Mouse (Mus musculus): ENCODE data around the gene Tubgcp5.
"Not testable (repeated sequence)": the region's sequence is repeated elsewhere in the genome, so short reads cannot be mapped to it uniquely, and the experiment has no call there.

Tubgcp5 gene

DNA sequence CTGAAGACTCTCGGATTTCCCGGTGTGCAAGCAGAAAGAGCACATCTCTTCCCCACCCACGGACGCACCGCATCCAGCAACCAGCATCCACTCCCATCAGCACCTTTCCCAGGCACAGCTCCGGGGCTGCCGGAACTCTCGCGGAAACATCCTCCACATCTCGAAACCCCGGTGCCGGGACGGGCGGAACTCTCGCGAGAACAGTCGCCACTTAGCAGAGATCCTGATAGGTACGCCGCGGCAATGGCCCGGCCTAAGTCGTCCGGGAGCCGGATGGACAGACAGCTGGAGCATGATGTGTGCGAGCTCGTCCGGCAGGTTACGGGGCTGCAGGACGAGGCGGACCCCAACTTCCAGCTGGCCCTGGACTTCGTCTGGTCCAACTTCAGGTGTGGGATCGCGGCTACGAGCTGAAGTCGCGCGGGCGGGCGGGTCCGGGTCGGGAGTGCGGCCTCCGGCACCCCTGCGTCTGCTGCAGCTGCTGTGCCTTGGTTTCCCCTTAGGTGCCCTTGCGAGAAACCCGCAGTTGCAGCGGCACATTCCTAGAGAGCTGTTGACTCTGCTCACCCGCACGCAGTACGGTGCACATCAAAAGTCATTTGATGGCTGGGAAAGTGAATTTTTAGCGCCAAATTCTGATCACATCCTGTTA is at the start of gene Tubgcp5:
TSS of gene Tubgcp5 (plus strand) at position 203 of the 652 bp plus-strand sequence.
- Histone ChIP-seq H3K9me3 (ENCODE audit: low read length) (no peaks in the 10 kb centered on the region), H3K36me3 (ENCODE audit: insufficient read depth, low read length) (peaks cover 33% of the 10 kb centered on the region), H3K27me3 (ENCODE audit: insufficient read depth, low read length) (no peaks in the 10 kb centered on the region), H3K4me3 (replicated peaks; ENCODE audit: low read length) (peak within 1 kb of the TSS; percentile 85), H3K4me1 (replicated peaks; ENCODE audit: low read depth, low read length) (peaks cover 14% of the 10 kb centered on the region)
- TF ChIP-seq POU5F1 (IDR thresholded peaks at IDR 0.05; ENCODE audit: borderline replicate concordance, low read length) (no peak), NANOG (IDR thresholded peaks at IDR 0.05; ENCODE audit: borderline replicate concordance, low read length) (no peak), CTCF (conservative IDR thresholded peaks at IDR 0.05; ENCODE audit: low read length) (no peak)

- Histone ChIP-seq H3K9me3 (ENCODE audit: low read length) (no peaks in the 10 kb centered on the region), H3K4me3 (replicated peaks; ENCODE audit: low read length) (no peak overlapping the region), H3K36me3 (ENCODE audit: insufficient read depth, low read length) (no peaks in the 10 kb centered on the region), H3K4me1 (replicated peaks; ENCODE audit: low read depth, low read length) (no peaks in the 10 kb centered on the region), H3K27me3 (ENCODE audit: insufficient read depth, low read length) (no peaks in the 10 kb centered on the region)
- TF ChIP-seq NANOG (IDR thresholded peaks at IDR 0.05; ENCODE audit: borderline replicate concordance, low read length) (no peak), POU5F1 (IDR thresholded peaks at IDR 0.05; ENCODE audit: borderline replicate concordance, low read length) (no peak)
These were observed 49.3 kb upstream of the Tubgcp5 start for GRCm38 (mm10) chr7:55744566-55745220.

DNA sequence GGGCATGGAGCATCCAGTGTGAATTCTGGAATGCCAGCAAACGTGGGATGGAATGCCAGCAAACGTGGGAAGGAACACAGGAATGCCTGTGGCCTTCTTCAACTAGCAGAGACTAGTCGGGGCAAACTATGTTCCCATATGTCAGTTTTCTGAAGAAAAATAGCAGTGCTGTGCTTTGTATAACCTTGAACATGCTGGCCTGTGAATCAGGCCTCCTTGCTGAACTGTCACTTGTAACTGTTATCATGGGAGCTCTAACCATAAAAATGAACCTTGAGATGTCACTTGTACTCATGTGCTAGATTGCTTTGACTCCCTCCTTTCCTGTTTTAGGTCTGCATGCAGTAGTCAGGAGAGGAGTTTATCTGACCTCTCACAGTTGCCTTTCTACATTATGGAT is 43.1 kb upstream of the Tubgcp5 start:
- Histone ChIP-seq H3K4me3 (replicated peaks; ENCODE audit: low read length) (no peak overlapping the region), H3K36me3 (ENCODE audit: insufficient read depth, low read length) (no peaks in the 10 kb centered on the region), H3K27me3 (ENCODE audit: insufficient read depth, low read length) (no peaks in the 10 kb centered on the region), H3K9me3 (ENCODE audit: low read length) (no peaks in the 10 kb centered on the region), H3K4me1 (replicated peaks; ENCODE audit: low read depth, low read length) (no peaks in the 10 kb centered on the region)
- no peak for TF ChIP-seq CTCF (conservative IDR thresholded peaks at IDR 0.05; ENCODE audit: low read length)
- TF ChIP-seq NANOG (IDR thresholded peaks at IDR 0.05; ENCODE audit: borderline replicate concordance, low read length), result no peak
- no peak for TF ChIP-seq POU5F1 (IDR thresholded peaks at IDR 0.05; ENCODE audit: borderline replicate concordance, low read length)

DNA sequence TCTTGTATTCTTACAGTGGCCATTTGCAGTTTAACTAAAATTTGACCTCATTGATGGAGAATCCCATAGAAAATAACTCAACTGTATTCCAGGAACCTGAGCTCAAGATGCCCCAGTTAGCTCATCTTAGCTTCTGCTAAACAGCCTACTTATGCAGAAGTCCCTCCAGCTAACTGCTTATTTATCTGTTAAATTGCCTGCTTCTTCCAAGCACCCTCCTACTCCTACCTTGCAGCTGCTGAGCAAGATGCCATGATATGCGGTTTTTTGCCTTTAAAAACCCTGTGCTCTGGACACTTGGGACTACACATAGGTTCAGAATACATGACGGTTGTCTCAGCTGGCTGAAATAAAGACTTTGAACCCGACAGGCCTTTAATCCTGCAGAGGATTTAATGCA is 34.6 kb upstream of the Tubgcp5 start:
- Histone ChIP-seq H3K4me3 (replicated peaks; ENCODE audit: low read length) (no peak overlapping the region), H3K27me3 (ENCODE audit: insufficient read depth, low read length) (no peaks in the 10 kb centered on the region), H3K9me3 (ENCODE audit: low read length) (no peaks in the 10 kb centered on the region), H3K4me1 (replicated peaks; ENCODE audit: low read depth, low read length) (no peaks in the 10 kb centered on the region), H3K36me3 (ENCODE audit: insufficient read depth, low read length) (no peaks in the 10 kb centered on the region)
- TF ChIP-seq NANOG (IDR thresholded peaks at IDR 0.05; ENCODE audit: borderline replicate concordance, low read length) (no peak), CTCF (conservative IDR thresholded peaks at IDR 0.05; ENCODE audit: low read length) (no peak), POU5F1 (IDR thresholded peaks at IDR 0.05; ENCODE audit: borderline replicate concordance, low read length) (no peak)

DNA sequence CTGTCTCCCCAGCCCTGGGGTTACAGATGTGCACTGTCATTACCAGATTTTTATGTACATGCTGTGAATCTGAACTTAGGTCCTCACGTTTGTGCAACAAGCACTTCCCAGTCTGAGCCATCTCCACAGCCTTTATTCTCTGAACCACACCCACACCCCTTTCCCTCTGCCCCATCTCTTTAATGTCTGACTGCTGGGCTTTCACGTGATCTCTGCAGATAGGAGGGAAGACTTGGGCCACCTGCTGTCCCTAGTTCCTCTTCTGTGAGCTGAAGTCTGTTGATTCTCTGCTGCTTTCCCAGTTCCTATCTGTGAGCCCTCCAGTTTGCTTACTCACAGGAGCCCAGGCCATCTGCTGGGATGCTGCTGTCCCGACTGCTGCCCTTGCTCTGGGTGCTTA is 26.0 kb upstream of the Tubgcp5 start, which contains the start of gene Siglech:
TSS of gene Siglech (plus strand) at position 253 of the 400 bp plus-strand sequence.
- no peak for TF ChIP-seq NANOG (IDR thresholded peaks at IDR 0.05; ENCODE audit: borderline replicate concordance, low read length)
- Histone ChIP-seq H3K27me3 (ENCODE audit: insufficient read depth, low read length) (0 out of 2 replicates have a peak, but pooled peaks cover 8% of the 10 kb centered on the region), H3K4me3 (replicated peaks; ENCODE audit: low read length) (no peak within 1 kb of the TSS), H3K4me1 (replicated peaks; ENCODE audit: low read depth, low read length) (peaks cover 10% of the 10 kb centered on the region), H3K36me3 (ENCODE audit: insufficient read depth, low read length) (no peaks in the 10 kb centered on the region), H3K9me3 (ENCODE audit: low read length) (no peaks in the 10 kb centered on the region)

DNA sequence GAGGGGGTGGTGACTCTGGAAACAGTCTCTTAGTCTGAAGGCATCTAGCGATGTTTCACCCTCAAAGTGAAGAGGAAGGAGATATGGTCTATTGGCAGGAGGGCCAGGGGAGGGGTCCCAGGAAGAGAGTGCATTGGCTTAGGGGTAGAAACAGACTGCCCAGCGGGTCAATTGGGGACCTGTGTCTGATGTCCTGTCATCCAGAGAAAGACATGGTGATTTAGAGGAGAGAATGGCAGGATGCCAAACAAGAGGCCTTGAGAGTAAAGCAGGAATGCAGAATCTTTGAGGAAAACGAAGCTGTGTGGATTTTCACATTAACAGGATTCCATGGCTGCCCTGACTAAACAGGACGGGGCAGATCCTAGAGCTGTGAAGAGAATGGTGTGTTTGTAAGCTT is 13.9 kb upstream of the Tubgcp5 start:
- H3K9me3 ChIP-seq (ENCODE audit: low read length), result no peaks in the 10 kb centered on the region
- H3K4me3 ChIP-seq (replicated peaks; ENCODE audit: low read length), result no peak overlapping the region
- no peaks in the 10 kb centered on the region; the same call in 1 of the 2 replicates for H3K27me3 ChIP-seq (ENCODE audit: insufficient read depth, low read length)
- TF ChIP-seq NANOG (IDR thresholded peaks at IDR 0.05; ENCODE audit: borderline replicate concordance, low read length) (no peak), POU5F1 (IDR thresholded peaks at IDR 0.05; ENCODE audit: borderline replicate concordance, low read length) (no peak)
- H3K4me1 ChIP-seq (replicated peaks; ENCODE audit: low read depth, low read length), result no peaks in the 10 kb centered on the region
- no peaks in the 10 kb centered on the region for H3K36me3 ChIP-seq (ENCODE audit: insufficient read depth, low read length)

DNA sequence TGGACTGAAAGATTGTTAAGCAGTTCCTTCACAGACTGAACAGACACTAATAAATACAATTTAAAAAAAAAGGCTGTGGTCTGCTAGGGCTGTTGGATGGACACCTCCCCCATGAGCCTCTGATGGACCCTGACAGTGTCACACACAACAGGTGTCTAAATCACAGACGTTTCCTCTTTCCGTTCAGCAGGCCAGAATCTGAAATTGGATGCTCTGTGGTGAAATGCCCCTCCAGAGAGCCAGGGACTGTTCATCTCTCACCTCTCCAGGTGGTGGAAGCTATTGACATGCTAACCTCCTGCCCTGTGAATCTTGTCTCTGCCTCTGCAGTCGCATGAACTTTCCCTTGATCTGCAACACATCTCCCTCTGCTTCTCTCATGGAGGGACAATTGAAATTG is 11.5 kb upstream of the Tubgcp5 start:
- H3K4me1 ChIP-seq (replicated peaks; ENCODE audit: low read depth, low read length), result no peaks in the 10 kb centered on the region
- TF ChIP-seq POU5F1 (IDR thresholded peaks at IDR 0.05; ENCODE audit: borderline replicate concordance, low read length), result no peak
- no peak for TF ChIP-seq CTCF (conservative IDR thresholded peaks at IDR 0.05; ENCODE audit: low read length)
- TF ChIP-seq NANOG (IDR thresholded peaks at IDR 0.05; ENCODE audit: borderline replicate concordance, low read length), result no peak
- no peaks in the 10 kb centered on the region for H3K9me3 ChIP-seq (ENCODE audit: low read length)

GRCm38 (mm10) chr7:55784580-55784979 is 9.4 kb upstream of the Tubgcp5 start:
- 0 out of 2 replicates have a peak, but pooled peaks cover 3% of the 10 kb centered on the region for H3K4me1 ChIP-seq (replicated peaks; ENCODE audit: low read depth, low read length)
- TF ChIP-seq POU5F1 (IDR thresholded peaks at IDR 0.05; ENCODE audit: borderline replicate concordance, low read length) (no peak), CTCF (conservative IDR thresholded peaks at IDR 0.05; ENCODE audit: low read length) (no peak), NANOG (IDR thresholded peaks at IDR 0.05; ENCODE audit: borderline replicate concordance, low read length) (no peak)
- no peaks in the 10 kb centered on the region for H3K9me3 ChIP-seq (ENCODE audit: low read length)
- no peak overlapping the region for H3K4me3 ChIP-seq (replicated peaks; ENCODE audit: low read length)
- H3K36me3 ChIP-seq (ENCODE audit: insufficient read depth, low read length), result no peaks in the 10 kb centered on the region
- no peaks in the 10 kb centered on the region; the same call in 1 of the 2 replicates for H3K27me3 ChIP-seq (ENCODE audit: insufficient read depth, low read length)

More for the DNA sequence above, 11.5 kb upstream of the Tubgcp5 start:
- H3K36me3 ChIP-seq (ENCODE audit: insufficient read depth, low read length), result no peaks in the 10 kb centered on the region
- no peaks in the 10 kb centered on the region; the same call in 1 of the 2 replicates for H3K27me3 ChIP-seq (ENCODE audit: insufficient read depth, low read length)
- H3K4me3 ChIP-seq (replicated peaks; ENCODE audit: low read length), result no peak overlapping the region

GRCm38 (mm10) chr7:55790586-55790985 is 3.4 kb upstream of the Tubgcp5 start:
- H3K36me3 ChIP-seq (ENCODE audit: insufficient read depth, low read length); H3K4me3 ChIP-seq (replicated peaks; ENCODE audit: low read length); H3K9me3 ChIP-seq (ENCODE audit: low read length); H3K27me3 ChIP-seq (ENCODE audit: insufficient read depth, low read length): not testable (repeated sequence)
- H3K4me1 ChIP-seq (replicated peaks; ENCODE audit: low read depth, low read length), result peaks cover 17% of the 10 kb centered on the region
